Mouse (Mus musculus): Measurements from ENCODE around the gene Golga2. TPM values are rescaled to one million over a fixed set of nuclear protein-coding genes. Genes with fewer than 3 reads are reported as not detected.

Gene Golga2
- polyA plus RNA-seq, 2 experiments = 7.6 to 13.0 TPM

DNA sequence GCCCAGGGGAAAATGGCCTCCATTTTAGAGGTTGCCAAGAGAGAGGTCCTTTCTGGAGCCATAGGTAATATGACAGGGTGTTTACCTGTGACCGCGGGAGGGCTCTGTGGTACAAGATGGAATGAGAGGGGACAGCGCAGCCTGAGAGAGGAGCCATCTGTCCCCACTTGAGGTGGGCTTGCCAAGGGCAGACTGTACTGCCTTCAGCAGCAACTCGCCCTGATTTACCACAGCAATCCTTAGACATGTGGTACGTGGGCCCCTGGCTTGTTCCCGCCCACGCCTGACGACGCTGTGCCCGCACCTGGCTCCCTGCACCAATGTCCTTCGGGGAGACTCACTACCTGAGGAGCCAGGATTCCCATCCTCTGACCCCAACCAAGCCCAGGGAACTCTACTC lies 61.1 kb downstream of the Golga2 start:
- 73% methylated on average over 11 of the region's 11 CpGs for WGBS (ENCODE audit: insufficient replicate concordance)
- no peak overlapping the region for H3K27ac ChIP-seq
- no peaks in the 10 kb centered on the region for H3K9me3 ChIP-seq (ENCODE audit: control insufficient read depth, low read length)
- peaks cover 22% of the 10 kb centered on the region for H3K27me3 ChIP-seq (ENCODE audit: control insufficient read depth, insufficient read depth, low read length)
- DNase-seq (ENCODE audit: low read depth in 3 of 3, low spot score in 3 of 3) (no peak), ATAC-seq (ENCODE audit: insufficient read depth) (no peak)
- no peak overlapping the region for H3K4me2 ChIP-seq (ENCODE audit: low read depth)
- peaks cover 0 to under 1% of the 10 kb centered on the region in 2 experiments; a peak in 1 of 4 replicates for H3K4me1 ChIP-seq (replicated peaks; ENCODE audit: control insufficient read depth in 2 of 2, insufficient read depth in 2 of 2, low read length in 1 of 2)
- H3K36me3 ChIP-seq (replicated peaks; ENCODE audit: control insufficient read depth, insufficient read depth, low read depth) = no peaks in the 10 kb centered on the region
- no peak overlapping the region for H3K9ac ChIP-seq (replicated peaks)
- TF ChIP-seq CTCF (IDR thresholded peaks at IDR 0.05; ENCODE audit: low read depth) = no peak
- no peak for TF ChIP-seq EP300 (IDR thresholded peaks at IDR 0.05; ENCODE audit: low read depth)
- H3K4me3 ChIP-seq (ENCODE audit: insufficient read depth in 1 of 2, low read depth in 2 of 2, low read length in 2 of 2) = no peak overlapping the region

DNA sequence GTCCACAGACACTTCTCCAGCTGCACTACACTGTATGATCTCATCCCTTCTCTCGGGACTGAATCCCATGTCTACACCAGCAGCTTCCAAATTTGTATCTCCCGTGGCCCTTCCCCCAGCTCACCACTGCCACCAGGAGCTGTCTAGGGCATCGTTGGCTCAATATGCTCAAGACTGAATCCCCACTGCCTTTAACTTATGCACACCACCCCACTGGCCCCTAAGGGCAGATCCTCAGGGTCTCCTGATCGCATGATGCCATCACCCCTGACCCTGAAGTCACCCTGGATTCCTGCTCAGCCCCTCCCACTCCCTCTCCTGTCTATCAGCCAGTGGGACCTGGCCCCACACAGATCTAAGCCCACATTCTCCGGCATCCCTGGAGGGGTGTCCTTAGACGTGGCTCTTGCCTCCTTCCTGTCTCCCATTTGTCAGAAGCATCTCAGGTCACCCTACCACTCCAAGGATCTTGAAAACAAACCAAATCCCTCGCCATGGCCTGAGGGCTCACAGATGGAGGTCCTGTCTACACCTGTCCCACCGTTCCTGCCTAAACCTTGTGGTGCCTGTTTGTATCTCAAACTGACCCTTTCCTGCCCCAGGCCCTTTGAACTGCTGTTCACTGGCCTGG lies 62.6 kb downstream of the Golga2 start:
- Histone ChIP-seq H3K4me3 (ENCODE audit: insufficient read depth in 1 of 2, low read depth in 2 of 2, low read length in 2 of 2) (no peak overlapping the region), H3K9ac (replicated peaks) (no peak overlapping the region), H3K9me3 (ENCODE audit: control insufficient read depth, low read length) (no peaks in the 10 kb centered on the region), H3K27ac (no peak overlapping the region), H3K4me2 (ENCODE audit: low read depth) (no peak overlapping the region), H3K4me1 (replicated peaks; ENCODE audit: control insufficient read depth in 2 of 2, insufficient read depth in 2 of 2, low read length in 1 of 2) (peaks cover 2 to 5% of the 10 kb centered on the region in 2 experiments; a peak in 2 of 4 replicates), H3K27me3 (ENCODE audit: control insufficient read depth, insufficient read depth, low read length) (peaks cover 22% of the 10 kb centered on the region), H3K36me3 (replicated peaks; ENCODE audit: control insufficient read depth, insufficient read depth, low read depth) (no peaks in the 10 kb centered on the region)
- no peak for DNase-seq (ENCODE audit: low read depth in 3 of 3, low spot score in 3 of 3)
- WGBS (ENCODE audit: insufficient replicate concordance) = 49% methylated on average over 8 of the region's 8 CpGs
- no peak for ATAC-seq (ENCODE audit: insufficient read depth)
- TF ChIP-seq CTCF (IDR thresholded peaks at IDR 0.05; ENCODE audit: low read depth) (no peak), EP300 (IDR thresholded peaks at IDR 0.05; ENCODE audit: low read depth) (no peak)

DNA sequence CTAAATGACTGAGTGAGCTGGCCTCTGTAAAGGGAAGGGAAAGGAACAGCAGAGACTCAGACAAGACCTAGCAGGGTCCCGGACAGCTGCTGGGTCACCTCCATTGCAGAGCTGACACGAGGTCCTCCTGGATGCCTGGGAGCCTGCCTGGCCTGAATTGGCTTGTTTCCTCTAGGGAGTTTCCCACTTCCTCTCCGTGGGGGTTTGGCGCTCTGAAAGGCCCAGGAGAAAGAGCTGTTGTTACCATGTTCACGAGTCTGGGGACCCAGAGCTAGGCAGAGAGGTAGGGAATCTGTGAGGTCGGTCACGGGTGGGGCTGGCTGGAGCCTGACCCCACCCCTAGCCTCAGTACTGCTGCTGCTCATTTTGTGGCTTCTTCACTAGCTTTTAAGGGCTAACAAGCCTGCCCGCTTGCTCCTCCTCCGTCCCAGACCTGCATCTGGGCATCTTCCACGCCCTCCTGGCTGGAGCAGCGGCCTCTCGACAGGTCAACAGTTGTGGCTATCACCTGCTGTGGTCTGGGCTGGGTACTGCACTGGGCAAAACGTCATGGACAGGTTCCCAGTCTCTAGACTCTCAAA lies 63.4 kb downstream of the Golga2 start:
- TF ChIP-seq EP300 (IDR thresholded peaks at IDR 0.05; ENCODE audit: low read depth) (no peak), CTCF (IDR thresholded peaks at IDR 0.05; ENCODE audit: low read depth) (no peak)
- Histone ChIP-seq H3K9me3 (ENCODE audit: control insufficient read depth, low read length) (no peaks in the 10 kb centered on the region), H3K4me3 (ENCODE audit: insufficient read depth in 1 of 2, low read depth in 2 of 2, low read length in 2 of 2) (no peak overlapping the region), H3K4me2 (ENCODE audit: low read depth) (no peak overlapping the region), H3K27me3 (ENCODE audit: control insufficient read depth, insufficient read depth, low read length) (peaks cover 22% of the 10 kb centered on the region), H3K4me1 (replicated peaks; ENCODE audit: control insufficient read depth in 2 of 2, insufficient read depth in 2 of 2, low read length in 1 of 2) (peaks cover 2 to 5% of the 10 kb centered on the region in 2 experiments; a peak in 2 of 4 replicates), H3K27ac (no peak overlapping the region), H3K9ac (replicated peaks) (no peak overlapping the region), H3K36me3 (replicated peaks; ENCODE audit: control insufficient read depth, insufficient read depth, low read depth) (no peaks in the 10 kb centered on the region)
- DNase-seq (ENCODE audit: low read depth in 3 of 3, low spot score in 3 of 3) (no peak), ATAC-seq (ENCODE audit: insufficient read depth) (no peak)
- 32% methylated on average over 13 of the region's 13 CpGs for WGBS (ENCODE audit: insufficient replicate concordance)

DNA sequence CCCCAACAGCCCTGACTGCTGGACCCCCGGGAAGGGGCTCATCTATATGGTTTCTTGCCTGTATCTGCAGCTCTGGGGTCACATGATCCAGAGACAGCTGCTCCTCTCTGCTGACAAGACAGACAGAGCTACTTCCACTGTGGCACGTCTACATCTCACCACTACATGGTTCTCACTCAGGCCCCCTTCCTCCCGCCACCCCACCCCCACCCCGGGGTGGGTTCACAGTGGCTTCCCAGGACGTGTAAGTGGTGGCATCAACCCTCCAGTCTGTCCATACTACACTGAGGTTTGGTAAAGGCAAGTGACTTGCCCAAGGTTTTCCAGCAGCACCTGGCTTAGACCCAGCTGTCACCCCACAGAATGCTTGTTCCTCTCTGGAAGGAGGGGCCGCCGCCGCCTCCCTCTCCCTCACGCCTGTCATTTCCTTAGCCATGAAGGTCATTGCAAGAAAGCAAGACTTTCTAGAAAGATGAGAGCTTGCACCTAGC lies 64.3 kb downstream of the Golga2 start:
- H3K27me3 ChIP-seq (ENCODE audit: control insufficient read depth, insufficient read depth, low read length) = peaks cover 22% of the 10 kb centered on the region
- no peak for DNase-seq (ENCODE audit: low read depth in 3 of 3, low spot score in 3 of 3)
- no peak overlapping the region for H3K9ac ChIP-seq (replicated peaks)
- H3K9me3 ChIP-seq (ENCODE audit: control insufficient read depth, low read length) = no peaks in the 10 kb centered on the region
- no peak overlapping the region for H3K4me2 ChIP-seq (ENCODE audit: low read depth)
- WGBS (ENCODE audit: insufficient replicate concordance) = 39% methylated on average over 9 of the region's 9 CpGs
- no peaks in the 10 kb centered on the region for H3K36me3 ChIP-seq (replicated peaks; ENCODE audit: control insufficient read depth, insufficient read depth, low read depth)
- ATAC-seq (ENCODE audit: insufficient read depth) = no peak
- H3K27ac ChIP-seq = no peak overlapping the region
- peaks cover 2 to 5% of the 10 kb centered on the region in 2 experiments; a peak in 2 of 4 replicates for H3K4me1 ChIP-seq (replicated peaks; ENCODE audit: control insufficient read depth in 2 of 2, insufficient read depth in 2 of 2, low read length in 1 of 2)
- TF ChIP-seq EP300 (IDR thresholded peaks at IDR 0.05; ENCODE audit: low read depth) = no peak
- TF ChIP-seq CTCF (IDR thresholded peaks at IDR 0.05; ENCODE audit: low read depth) = no peak
- no peak overlapping the region for H3K4me3 ChIP-seq (ENCODE audit: insufficient read depth in 1 of 2, low read depth in 2 of 2, low read length in 2 of 2)

Data from liver, embryonic 14.5 days (tissue).